Mouse (Mus musculus) CD8-positive naive resting alpha-beta T cell, adult 2 months (primary cell): ENCODE data around the gene Rnf181.
A peak's percentile ranks its signal among the peaks of the same experiment; 100 is the strongest.

Experiments used
- DNase-seq, 2 experiments: peaks; one replicate each; pipeline ENCODE4 v3.0.0; 2022; ENCODE audit warnings: low read depth in 2 of 2, low spot score in 2 of 2

The Rnf181 gene

GRCm38 (mm10) chr6:72360599-72360935 is 6.2 kb downstream of the Rnf181 start:
- DNase-seq = no peak

DNA sequence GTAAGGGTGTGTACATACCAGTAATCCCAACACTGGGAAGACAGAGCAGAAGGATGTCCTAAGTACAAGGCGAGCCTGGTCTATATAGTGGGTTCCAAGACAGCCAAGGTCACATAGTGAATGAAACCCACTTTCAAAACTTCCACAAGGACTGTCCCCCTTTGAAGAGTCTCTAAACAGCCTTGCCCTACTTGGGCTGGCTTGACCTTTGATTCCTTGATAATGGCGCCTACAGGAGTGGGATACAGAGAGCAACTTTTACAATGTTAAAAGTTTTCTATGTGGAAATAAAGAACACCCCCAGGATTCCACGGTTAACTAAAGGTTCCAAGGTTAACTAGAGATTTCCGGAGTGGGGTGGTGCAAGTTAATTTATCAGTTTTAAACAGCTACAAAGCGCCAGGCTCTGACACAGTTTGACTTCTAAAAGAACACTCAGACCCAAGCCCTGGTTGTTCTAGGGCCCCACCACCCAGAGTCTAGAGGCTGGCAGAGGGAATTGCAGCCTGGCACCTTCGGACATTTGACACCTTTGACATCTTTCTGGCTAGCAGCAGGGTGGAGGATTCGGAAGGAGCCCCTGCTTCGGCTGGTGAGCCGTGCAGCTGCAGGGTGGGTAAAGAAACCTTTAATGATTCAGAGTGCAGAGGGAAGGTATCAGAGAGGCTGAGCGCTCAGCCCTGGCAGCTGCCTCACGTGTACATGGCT is 6.7 kb downstream of the Rnf181 start:
- DNase-seq = no peak

DNA sequence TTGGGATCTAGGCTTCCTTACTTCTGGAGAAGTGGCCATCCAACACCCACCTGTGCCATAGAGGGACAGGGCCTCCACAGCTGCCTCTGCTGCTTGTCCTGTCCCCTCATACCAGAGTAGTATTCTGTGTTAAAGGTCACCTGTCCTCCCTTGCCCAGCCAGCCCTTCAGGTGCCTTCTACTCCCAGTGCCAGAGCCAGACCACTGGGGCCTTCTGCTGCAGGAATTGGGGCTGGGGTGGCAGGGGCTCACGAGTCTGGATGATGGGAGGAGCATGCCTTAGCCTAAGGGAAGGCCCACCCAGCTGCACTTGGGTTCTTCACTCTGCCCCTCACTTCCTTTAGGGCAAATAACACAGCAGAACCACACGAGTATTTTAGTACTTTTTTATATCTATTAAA is 7.4 kb downstream of the Rnf181 start:
- no peak for DNase-seq

DNA sequence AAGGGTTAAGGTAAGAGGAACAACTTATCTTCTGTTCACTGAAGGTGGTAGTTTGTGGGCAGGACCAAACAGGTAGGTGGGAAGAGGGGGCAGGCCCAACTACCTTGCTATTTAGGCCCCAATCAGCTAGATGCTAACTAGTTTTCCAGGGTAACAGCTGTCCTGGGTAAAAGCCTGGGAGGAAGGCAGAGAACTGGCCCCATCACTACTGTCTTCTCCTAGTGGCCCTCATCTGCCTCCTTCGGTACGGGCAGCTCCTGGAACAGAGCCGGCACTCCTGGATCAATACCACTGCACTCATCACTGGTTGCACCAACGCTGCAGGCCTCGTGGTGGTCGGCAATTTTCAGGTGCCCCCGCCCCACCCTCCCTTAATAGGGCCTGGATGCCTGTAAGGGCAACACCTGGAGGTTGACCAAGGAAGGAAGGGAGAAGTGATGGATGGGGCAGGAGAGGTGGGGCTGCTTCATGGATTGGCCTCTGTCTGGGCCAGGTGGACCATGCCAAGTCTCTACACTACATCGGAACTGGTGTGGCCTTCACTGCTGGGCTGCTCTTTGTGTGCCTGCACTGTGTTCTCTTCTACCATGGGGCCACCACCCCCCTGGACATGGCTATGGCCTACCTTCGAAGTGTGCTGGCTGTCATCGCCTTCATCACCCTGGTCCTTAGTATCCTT is 8.5 kb downstream of the Rnf181 start:
- DNase-seq = no peak

DNA sequence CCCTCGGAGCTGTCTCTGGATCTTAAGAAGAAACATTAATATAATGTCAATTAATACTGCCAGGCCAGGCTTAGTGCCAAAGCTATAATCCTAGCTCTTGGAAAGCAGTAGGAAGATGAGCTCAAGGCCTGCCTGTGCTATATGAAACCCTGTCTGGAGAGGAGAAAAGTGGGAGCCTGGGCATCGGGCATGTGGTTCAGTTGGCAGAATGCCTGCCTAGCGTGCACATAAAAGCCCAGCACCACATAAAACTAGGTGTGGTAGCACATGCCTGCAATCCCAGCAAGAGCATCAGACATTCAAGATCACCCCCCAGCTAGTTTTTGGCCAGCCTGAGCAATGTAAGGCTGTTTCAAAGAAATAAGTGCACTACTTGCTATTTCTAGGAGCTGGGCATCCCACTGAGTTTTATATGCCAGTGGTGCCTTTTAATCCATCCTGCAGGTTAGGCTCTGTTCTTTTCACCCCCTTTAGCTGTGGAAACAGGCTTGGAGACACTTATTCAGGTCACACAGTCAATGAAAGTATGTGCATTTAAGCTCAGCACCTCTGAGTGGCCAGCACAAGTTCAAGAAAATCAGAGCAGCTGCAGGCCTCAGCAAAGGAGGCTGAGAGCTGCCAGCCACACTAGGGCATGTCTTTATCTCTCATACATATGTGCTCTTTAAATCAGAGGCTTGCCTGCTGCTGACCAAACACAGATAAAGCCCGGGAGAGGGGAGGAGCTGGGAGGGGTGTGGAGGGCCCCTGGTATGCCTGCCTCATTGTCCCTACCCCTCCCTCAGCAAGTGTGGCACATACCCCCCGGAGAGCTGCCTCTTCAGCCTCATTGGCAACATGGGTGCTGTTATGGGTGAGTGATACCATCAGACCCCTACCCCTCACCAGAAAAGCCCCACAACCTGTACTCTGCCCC is 9.3 kb downstream of the Rnf181 start:
- no peak for DNase-seq

DNA sequence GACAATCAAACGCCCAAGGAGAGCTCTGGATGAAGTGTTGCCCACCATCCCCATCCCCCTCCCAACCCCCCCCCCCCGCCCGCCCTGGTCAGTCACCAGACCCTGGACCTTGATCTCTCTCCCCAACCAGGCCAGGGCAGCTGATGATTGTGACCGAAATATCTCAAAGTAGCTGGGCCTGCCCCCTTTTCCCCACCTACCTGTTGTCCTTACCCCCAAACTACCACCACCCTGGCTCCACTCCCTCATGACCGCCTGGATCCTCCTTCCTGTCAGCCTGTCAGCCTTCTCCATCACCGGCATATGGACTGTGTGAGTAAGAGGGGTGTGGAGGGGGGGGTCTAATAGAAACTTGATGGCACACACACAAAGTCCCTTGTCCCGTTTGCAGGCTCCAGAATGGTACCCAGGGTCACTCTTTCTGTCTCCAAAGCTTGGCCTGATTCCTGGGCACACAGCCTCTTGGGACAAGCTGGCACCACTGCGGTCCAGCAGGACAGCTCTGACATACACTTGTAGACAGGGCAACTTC is 10.7 kb downstream of the Rnf181 start:
- DNase-seq = no peak

- peak; percentile 20 to 25 for DNase-seq
Measured at GRCm38 (mm10) chr6:72355066-72355911, 11.5 kb downstream of the Rnf181 start, which contains the start of gene Tmem150a. TSS of gene Tmem150a (plus strand) at chr6:72355447.

GRCm38 (mm10) chr6:72354025-72354424 is 12.7 kb downstream of the Rnf181 start:
- no peak for DNase-seq

- no peak for DNase-seq
Measured at GRCm38 (mm10) chr6:72352636-72353405, 13.9 kb downstream of the Rnf181 start.

- no peak for DNase-seq
Measured at GRCm38 (mm10) chr6:72350214-72350613, 16.5 kb downstream of the Rnf181 start.

DNA sequence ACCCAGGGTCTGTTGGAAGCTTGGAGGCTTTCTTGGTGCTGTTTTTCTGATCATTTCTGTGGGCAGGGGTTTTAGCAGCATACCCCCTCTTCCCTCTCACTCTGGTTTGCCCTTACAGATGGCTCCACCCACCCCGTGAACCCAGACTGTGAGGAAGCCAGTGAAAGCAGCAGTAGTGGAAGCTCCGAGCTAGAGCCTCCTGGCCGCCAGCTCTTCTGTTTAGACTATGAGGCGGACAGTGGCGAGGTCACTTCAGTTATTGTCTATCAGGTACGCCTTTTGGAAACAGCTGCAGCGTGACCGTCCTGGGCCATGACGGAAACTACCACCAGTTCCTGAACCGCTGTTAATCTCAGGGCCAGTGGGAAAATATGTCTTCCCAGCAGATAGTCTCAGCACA is 18.3 kb downstream of the Rnf181 start:
- DNase-seq = no peak

DNA sequence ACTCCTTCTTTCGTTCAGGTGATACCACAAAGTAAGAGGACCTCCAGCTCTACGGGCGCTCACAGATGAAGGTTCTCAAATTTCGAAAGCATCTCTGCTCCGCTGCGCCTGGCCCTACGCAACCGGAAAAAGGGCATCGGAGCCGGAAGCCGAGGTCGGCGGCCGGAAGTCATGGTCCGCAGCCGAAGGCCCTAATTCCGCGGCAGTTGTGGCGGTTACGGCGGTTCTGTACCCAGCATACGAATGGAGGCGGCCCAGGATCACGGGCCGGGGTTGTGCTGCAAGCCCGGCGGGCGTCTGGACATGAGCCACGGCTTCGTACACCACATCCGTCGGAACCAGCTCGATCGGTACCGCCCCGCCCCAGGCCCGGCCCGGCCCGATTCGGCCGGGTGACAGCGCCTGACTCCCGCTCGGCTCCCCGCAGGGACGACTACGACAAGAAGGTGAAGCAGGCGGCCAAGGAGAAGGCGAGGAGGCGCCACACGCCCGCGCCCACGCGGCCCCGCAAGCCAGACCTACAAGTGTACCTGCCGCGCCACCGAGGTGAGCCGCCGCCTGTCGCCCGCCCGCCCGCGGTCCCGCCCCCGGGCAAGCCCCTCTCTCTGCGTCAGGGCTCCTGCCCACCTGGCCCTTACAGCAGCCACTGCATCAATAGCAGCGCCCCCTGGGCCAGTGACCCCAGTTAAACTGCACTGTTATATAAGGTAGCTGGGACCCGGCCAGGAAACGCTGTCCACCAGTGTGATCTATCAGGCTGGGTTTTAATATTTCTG is 19.4 kb downstream of the Rnf181 start, which contains the start of gene 0610030E20Rik:
Gene 0610030E20Rik, plus strand, starts transcription at position 152 of the 776 bp plus-strand sequence.
- peak; percentile 60 to 70 for DNase-seq

DNA sequence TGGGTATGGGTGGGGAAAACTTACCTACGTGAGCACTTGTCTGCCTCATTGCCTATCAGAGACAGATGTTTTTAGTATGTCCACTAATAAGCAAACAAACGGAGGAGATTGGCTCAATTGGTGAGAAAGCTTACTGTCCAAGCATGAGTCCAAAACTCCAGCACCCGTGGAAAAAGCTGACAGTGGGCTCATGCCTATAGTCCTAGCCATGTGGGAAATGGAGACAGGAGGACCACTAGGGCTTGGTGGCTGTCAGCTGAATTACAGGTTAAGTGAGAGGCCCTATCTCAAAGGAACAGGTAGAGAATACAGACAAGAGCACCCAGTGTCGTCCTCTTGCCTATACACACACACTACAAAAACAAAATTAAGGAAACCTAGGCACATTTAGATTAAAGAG is 20.5 kb downstream of the Rnf181 start:
- DNase-seq = no peak

DNA sequence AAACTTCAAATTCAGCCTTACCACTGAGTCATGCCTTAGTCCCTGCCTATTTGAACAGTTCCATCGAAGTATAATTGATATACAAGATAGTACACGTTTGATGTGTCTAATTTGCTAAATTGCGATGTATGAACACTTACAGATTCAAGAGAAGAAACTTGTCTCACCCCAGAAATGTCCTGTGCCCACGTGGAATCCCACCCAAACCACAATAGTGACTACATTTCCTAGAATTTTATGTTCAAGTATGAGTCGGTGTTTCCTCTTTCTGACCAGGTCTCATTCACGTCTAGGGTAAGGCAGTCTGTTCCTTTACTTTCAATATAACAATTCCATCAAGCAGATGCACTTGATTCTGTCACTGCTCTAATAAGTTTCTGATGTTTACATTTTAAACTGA is 21.1 kb downstream of the Rnf181 start:
- DNase-seq = no peak

GRCm38 (mm10) chr6:72345074-72345567 is 21.6 kb downstream of the Rnf181 start, which contains the start of gene Usp39:
TSS of gene Usp39 (minus strand) at chr6:72345184.
- DNase-seq = peak; percentile 73 to 81

- DNase-seq = no peak
Measured at GRCm38 (mm10) chr6:72344396-72345073, 22.2 kb downstream of the Rnf181 start.

GRCm38 (mm10) chr6:72340481-72340880 is 26.3 kb downstream of the Rnf181 start:
- no peak for DNase-seq

DNA sequence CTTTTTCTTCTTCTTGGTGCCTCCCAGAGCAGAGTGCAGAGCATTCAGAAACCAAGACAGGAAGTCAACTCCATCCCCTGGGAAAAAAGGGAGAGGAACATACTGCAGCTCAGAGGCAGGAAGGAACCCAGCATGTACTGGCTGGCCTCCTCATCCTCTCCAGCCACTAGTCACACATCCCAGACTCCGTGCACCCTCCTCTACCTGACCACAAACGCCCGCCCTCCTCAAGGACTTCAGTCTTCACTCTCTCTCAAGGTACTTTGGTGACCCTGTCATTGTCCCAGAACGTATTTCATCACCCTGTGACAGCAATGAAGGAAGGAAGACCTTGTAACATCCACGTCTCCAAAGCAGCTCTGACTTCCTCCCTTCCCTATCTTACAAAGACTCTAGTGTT is 33.6 kb downstream of the Rnf181 start:
- DNase-seq = no peak
